Mouse (Mus musculus): Measurements from ENCODE around the gene 1600012H06Rik. TPM values are rescaled to one million over a fixed set of nuclear protein-coding genes. Genes with fewer than 3 reads are reported as not detected.

The 1600012H06Rik gene
- polyA plus RNA-seq, 1 experiment: 8.3 TPM

- H3K27me3 ChIP-seq (ENCODE audit: control insufficient read depth, insufficient read depth, insufficient read length): no peaks in the 10 kb centered on the region
- H3ac ChIP-seq (ENCODE audit: control insufficient read depth, insufficient read length): no peak overlapping the region
- TF ChIP-seq MYOG (IDR thresholded peaks at IDR 0.05; ENCODE audit: control insufficient read depth in 1 of 3, insufficient read depth in 1 of 3, insufficient read length in 2 of 3, low read depth in 2 of 3) (no peak), POLR2AphosphoS2 (IDR thresholded peaks at IDR 0.05; ENCODE audit: insufficient read length, low read depth) (no peak), REST (IDR thresholded peaks at IDR 0.05; ENCODE audit: insufficient read depth, insufficient read length) (no peak), MYOD1 (IDR thresholded peaks at IDR 0.05; ENCODE audit: control insufficient read depth in 1 of 3, insufficient read length in 2 of 3, low read depth in 2 of 3) (no peak), POLR2A (IDR thresholded peaks at IDR 0.05; ENCODE audit: insufficient read length, low read depth) (no peak), TCF12 (IDR thresholded peaks at IDR 0.05; ENCODE audit: insufficient read depth, poor library complexity, severe bottlenecking) (no peak), CEBPB (IDR thresholded peaks at IDR 0.05; ENCODE audit: insufficient read depth, poor library complexity, severe bottlenecking) (no peak), USF1 (IDR thresholded peaks at IDR 0.05; ENCODE audit: low read depth) (no peak), MAX (IDR thresholded peaks at IDR 0.05; ENCODE audit: low read depth) (no peak), E2F4 (IDR thresholded peaks at IDR 0.05; ENCODE audit: insufficient read depth) (no peak), SRF (IDR thresholded peaks at IDR 0.05; ENCODE audit: control insufficient read depth, insufficient read length, low read depth) (no peak), TCF3 (IDR thresholded peaks at IDR 0.05; ENCODE audit: insufficient read length, low read depth) (no peak)
- H3K36me3 ChIP-seq (ENCODE audit: control insufficient read depth, insufficient read depth): no peaks in the 10 kb centered on the region
- no peak overlapping the region for H3K4me3 ChIP-seq
- H3K79me2 ChIP-seq (ENCODE audit: control insufficient read depth, insufficient read depth): no peaks in the 10 kb centered on the region
- H3K4me2 ChIP-seq (ENCODE audit: low read depth): no peak overlapping the region
Observed at GRCm38 (mm10) chr17:14904637-14905265, 38.2 kb upstream of the 1600012H06Rik start.

- TF ChIP-seq MAX (IDR thresholded peaks at IDR 0.05; ENCODE audit: low read depth): no peak
- TF ChIP-seq CEBPB (IDR thresholded peaks at IDR 0.05; ENCODE audit: insufficient read depth, poor library complexity, severe bottlenecking): peak; percentile 17; the same call in 1 of the 2 replicates
- TF ChIP-seq POLR2AphosphoS2 (IDR thresholded peaks at IDR 0.05; ENCODE audit: insufficient read length, low read depth): no peak
- TF ChIP-seq SRF (IDR thresholded peaks at IDR 0.05; ENCODE audit: control insufficient read depth, insufficient read length, low read depth): no peak
- no peak for TF ChIP-seq USF1 (IDR thresholded peaks at IDR 0.05; ENCODE audit: low read depth)
- TF ChIP-seq MYOD1 (IDR thresholded peaks at IDR 0.05; ENCODE audit: control insufficient read depth in 1 of 3, insufficient read length in 2 of 3, low read depth in 2 of 3): no peak
- TF ChIP-seq TCF12 (IDR thresholded peaks at IDR 0.05; ENCODE audit: insufficient read depth, poor library complexity, severe bottlenecking): no peak
- TF ChIP-seq TCF3 (IDR thresholded peaks at IDR 0.05; ENCODE audit: insufficient read length, low read depth): no peak
- Histone ChIP-seq H3K4me2 (ENCODE audit: low read depth) (no peak overlapping the region), H3ac (ENCODE audit: control insufficient read depth, insufficient read length) (no peak overlapping the region), H3K4me3 (no peak overlapping the region), H3K36me3 (ENCODE audit: control insufficient read depth, insufficient read depth) (no peaks in the 10 kb centered on the region), H3K79me2 (ENCODE audit: control insufficient read depth, insufficient read depth) (no peaks in the 10 kb centered on the region), H3K27me3 (ENCODE audit: control insufficient read depth, insufficient read depth, insufficient read length) (no peaks in the 10 kb centered on the region)
Observed at GRCm38 (mm10) chr17:14906611-14907010, 36.4 kb upstream of the 1600012H06Rik start.

- Histone ChIP-seq H3K36me3 (ENCODE audit: control insufficient read depth, insufficient read depth) (no peaks in the 10 kb centered on the region), H3K4me3 (no peak overlapping the region), H3K4me2 (ENCODE audit: low read depth) (no peak overlapping the region), H3K27me3 (ENCODE audit: control insufficient read depth, insufficient read depth, insufficient read length) (no peaks in the 10 kb centered on the region), H3K79me2 (ENCODE audit: control insufficient read depth, insufficient read depth) (no peaks in the 10 kb centered on the region), H3ac (ENCODE audit: control insufficient read depth, insufficient read length) (no peak overlapping the region)
- TF ChIP-seq E2F4 (IDR thresholded peaks at IDR 0.05; ENCODE audit: insufficient read depth) (no peak), USF1 (IDR thresholded peaks at IDR 0.05; ENCODE audit: low read depth) (no peak), MAX (IDR thresholded peaks at IDR 0.05; ENCODE audit: low read depth) (no peak), POLR2AphosphoS2 (IDR thresholded peaks at IDR 0.05; ENCODE audit: insufficient read length, low read depth) (no peak), TCF3 (IDR thresholded peaks at IDR 0.05; ENCODE audit: insufficient read length, low read depth) (no peak), SRF (IDR thresholded peaks at IDR 0.05; ENCODE audit: control insufficient read depth, insufficient read length, low read depth) (no peak), REST (IDR thresholded peaks at IDR 0.05; ENCODE audit: insufficient read depth, insufficient read length) (no peak), CEBPB (IDR thresholded peaks at IDR 0.05; ENCODE audit: insufficient read depth, poor library complexity, severe bottlenecking) (no peak), POLR2A (IDR thresholded peaks at IDR 0.05; ENCODE audit: insufficient read length, low read depth) (no peak), MYOG (IDR thresholded peaks at IDR 0.05; ENCODE audit: control insufficient read depth in 1 of 3, insufficient read depth in 1 of 3, insufficient read length in 2 of 3, low read depth in 2 of 3) (no peak), MYOD1 (IDR thresholded peaks at IDR 0.05; ENCODE audit: control insufficient read depth in 1 of 3, insufficient read length in 2 of 3, low read depth in 2 of 3) (no peak), TCF12 (IDR thresholded peaks at IDR 0.05; ENCODE audit: insufficient read depth, poor library complexity, severe bottlenecking) (no peak)
Observed at GRCm38 (mm10) chr17:14907136-14907535, 35.8 kb upstream of the 1600012H06Rik start.

GRCm38 (mm10) chr17:14909331-14909730 is 33.7 kb upstream of the 1600012H06Rik start:
- Histone ChIP-seq H3K79me2 (ENCODE audit: control insufficient read depth, insufficient read depth) (no peaks in the 10 kb centered on the region), H3K4me3 (no peak overlapping the region), H3K36me3 (ENCODE audit: control insufficient read depth, insufficient read depth) (no peaks in the 10 kb centered on the region), H3ac (ENCODE audit: control insufficient read depth, insufficient read length) (no peak overlapping the region), H3K27me3 (ENCODE audit: control insufficient read depth, insufficient read depth, insufficient read length) (no peaks in the 10 kb centered on the region), H3K4me2 (ENCODE audit: low read depth) (no peak overlapping the region)
- TF ChIP-seq MYOD1 (IDR thresholded peaks at IDR 0.05; ENCODE audit: control insufficient read depth in 1 of 3, insufficient read length in 2 of 3, low read depth in 2 of 3) (no peak), REST (IDR thresholded peaks at IDR 0.05; ENCODE audit: insufficient read depth, insufficient read length) (no peak), MAX (IDR thresholded peaks at IDR 0.05; ENCODE audit: low read depth) (no peak), POLR2A (IDR thresholded peaks at IDR 0.05; ENCODE audit: insufficient read length, low read depth) (no peak), CEBPB (IDR thresholded peaks at IDR 0.05; ENCODE audit: insufficient read depth, poor library complexity, severe bottlenecking) (no peak), TCF3 (IDR thresholded peaks at IDR 0.05; ENCODE audit: insufficient read length, low read depth) (no peak), MYOG (IDR thresholded peaks at IDR 0.05; ENCODE audit: control insufficient read depth in 1 of 3, insufficient read depth in 1 of 3, insufficient read length in 2 of 3, low read depth in 2 of 3) (no peak), TCF12 (IDR thresholded peaks at IDR 0.05; ENCODE audit: insufficient read depth, poor library complexity, severe bottlenecking) (no peak), USF1 (IDR thresholded peaks at IDR 0.05; ENCODE audit: low read depth) (no peak), POLR2AphosphoS2 (IDR thresholded peaks at IDR 0.05; ENCODE audit: insufficient read length, low read depth) (no peak), E2F4 (IDR thresholded peaks at IDR 0.05; ENCODE audit: insufficient read depth) (no peak), SRF (IDR thresholded peaks at IDR 0.05; ENCODE audit: control insufficient read depth, insufficient read length, low read depth) (no peak)
